Mouse (Mus musculus): ENCODE data around the gene Morn4.
A peak's percentile ranks its signal among the peaks of the same experiment; 100 is the strongest.

The Morn4 gene

GRCm38 (mm10) chr19:42086166-42086565 lies at the start of gene Morn4:
Morn4 (minus strand) TSS chr19:42086357.
- DNase-seq = peak; percentile 62

DNA sequence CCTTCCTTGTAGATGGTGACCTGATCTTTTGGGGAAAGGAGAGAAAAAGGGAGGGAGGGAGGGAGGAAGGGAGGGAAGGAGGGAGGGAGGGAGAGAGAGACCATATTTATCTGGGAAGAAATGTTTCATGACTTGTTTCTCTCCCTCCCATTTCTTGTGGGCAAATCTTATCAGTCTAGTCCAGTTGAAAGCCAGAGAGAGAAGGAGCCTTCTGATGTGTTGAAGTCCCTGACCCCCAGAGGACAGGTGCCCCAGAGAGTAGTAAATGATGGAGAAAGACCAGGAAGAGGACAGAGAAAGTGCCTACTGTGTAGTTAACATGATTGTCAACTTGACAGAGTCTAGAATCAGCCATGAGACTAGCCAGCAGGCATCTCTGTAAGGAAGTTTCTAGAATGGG lies 48.9 kb upstream of the Morn4 start:
- no peak for DNase-seq

DNA sequence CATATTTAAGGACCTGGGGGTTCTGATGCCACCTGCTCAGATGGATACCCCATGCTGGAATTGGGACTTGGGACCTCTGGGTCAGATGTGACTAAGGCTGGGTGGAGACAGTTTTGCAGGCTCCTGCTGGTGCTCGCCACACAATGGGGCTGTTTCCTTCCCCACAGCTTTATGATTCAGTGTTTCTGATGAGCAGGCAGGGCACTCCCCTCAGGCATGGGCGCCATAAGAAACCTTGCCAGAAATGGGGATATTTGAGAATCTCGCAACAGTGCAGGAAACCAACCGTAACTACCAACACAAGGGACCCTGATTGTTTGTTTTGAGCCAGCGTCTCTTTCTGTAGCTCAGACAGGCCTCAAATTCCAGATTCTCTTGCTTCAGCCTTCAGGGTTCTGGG lies 44.9 kb upstream of the Morn4 start:
- DNase-seq = no peak

DNA sequence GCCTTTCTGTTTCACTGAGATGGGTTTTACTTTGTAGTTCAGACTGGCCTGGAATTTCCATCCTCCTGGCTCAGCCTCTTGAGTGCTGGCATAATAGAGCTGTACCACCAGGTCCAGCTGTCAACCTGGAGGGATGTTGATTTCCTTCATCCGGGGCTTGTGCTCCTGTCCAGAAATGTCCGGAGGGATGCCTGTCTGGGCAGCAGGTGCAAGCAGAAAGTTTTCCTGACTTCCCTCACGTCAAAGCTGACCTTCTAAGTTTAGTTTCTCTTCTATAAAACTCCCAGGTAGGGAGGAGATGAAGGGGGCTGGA lies 44.1 kb upstream of the Morn4 start:
- no peak for DNase-seq

- no peak for DNase-seq
Measured at GRCm38 (mm10) chr19:42129509-42130293, 43.5 kb upstream of the Morn4 start.

GRCm38 (mm10) chr19:42128787-42129508 lies 42.8 kb upstream of the Morn4 start, which contains the start of gene Avpi1:
Avpi1 (minus strand) TSS chr19:42129059.
- DNase-seq = peak; percentile 96

DNA sequence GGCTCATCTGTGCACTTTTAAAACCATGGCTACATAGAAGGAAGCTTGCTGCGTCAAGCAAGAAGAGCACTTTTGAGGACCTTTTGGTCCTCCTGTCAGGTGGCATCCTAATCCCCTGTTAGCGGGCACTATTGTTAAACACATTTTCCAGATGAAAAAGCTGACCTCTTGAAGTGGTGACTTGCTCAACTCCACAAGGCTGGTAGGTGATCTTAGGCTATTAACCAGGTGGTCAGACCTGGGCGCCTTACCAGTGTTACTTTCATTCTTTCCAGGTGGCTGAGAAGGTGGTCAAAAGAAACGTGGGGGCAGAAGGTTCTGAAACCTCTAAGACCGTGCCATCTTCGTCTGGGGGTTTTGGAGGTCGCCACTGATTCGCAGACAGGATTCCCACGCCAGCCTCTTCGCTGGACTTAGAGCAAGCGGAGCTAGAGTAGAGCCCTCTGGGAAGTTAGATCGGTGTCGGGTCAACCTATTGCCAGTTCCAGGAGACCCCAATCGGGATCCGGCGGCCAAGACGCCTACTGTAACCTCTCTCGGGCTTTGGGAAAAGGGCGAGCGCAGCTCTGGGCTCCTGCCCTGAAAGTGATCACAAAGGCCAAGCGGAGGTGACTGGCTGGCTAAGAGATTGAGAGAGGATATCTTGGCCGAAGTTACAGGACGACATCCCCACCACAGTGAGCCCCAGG lies 42.0 kb upstream of the Morn4 start:
- DNase-seq = no peak

DNA sequence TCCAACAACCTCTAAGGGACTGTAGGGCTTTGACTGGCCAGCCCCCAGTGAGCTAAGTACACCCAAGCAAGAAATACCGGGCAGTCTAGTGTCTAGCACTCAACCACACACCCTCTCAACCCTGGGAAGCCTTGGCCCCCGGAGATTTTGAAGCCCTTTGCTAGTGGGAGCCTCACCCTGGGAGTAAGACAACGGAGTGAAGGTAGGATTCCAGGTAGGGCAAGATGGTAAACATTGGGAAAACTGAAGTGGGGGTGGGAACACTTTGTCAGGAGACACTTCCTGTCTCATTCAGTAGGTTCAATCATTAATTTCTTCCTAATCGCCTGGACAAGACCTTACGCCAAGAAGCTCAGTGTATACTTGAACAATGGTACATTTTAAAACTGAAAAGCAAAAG lies 40.9 kb upstream of the Morn4 start:
- no peak for DNase-seq

DNA sequence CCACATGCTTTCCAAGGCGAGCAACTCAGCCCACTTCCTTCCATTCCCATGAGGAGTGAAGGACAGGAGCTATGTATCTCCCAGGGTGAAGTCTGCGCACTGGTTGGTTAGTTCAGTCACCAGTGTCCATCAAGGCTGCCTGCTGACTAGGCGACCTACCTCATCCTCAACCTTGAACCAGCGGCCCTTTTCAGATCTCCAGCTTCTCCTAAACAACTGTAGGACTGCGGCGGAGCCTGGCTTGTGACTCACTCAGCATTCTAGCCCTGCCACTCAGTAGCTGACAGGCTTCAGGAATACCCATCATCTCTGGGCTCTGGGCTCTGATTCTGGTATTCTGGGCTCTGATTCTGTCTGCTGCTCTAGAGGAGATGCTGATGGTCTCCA lies 40.1 kb upstream of the Morn4 start:
- no peak for DNase-seq

GRCm38 (mm10) chr19:42125501-42126218 lies 39.5 kb upstream of the Morn4 start:
- no peak for DNase-seq

GRCm38 (mm10) chr19:42124684-42125083 lies 38.5 kb upstream of the Morn4 start:
- DNase-seq = no peak

DNA sequence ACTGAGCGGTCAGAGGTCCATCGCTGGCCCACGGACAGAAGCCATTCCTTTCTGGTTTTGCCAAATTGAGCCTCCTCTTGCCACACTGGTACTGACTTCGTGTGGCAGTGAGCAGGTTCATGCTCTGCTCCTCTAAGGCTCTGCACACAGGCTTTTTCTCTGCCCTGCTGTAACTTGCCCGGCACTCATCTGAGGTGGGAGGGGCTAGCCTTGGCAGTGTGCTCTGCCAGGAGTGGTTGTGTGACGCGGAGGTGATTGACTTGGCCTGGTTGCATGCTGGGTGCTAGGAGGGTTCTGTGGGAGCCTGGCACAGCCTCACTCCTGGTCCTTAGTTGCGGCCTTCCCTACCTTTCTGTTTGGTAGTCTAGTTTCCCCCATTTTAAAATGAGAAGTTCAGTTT lies 34.3 kb upstream of the Morn4 start:
- no peak for DNase-seq

GRCm38 (mm10) chr19:42118596-42118995 lies 32.4 kb upstream of the Morn4 start:
- no peak for DNase-seq

DNA sequence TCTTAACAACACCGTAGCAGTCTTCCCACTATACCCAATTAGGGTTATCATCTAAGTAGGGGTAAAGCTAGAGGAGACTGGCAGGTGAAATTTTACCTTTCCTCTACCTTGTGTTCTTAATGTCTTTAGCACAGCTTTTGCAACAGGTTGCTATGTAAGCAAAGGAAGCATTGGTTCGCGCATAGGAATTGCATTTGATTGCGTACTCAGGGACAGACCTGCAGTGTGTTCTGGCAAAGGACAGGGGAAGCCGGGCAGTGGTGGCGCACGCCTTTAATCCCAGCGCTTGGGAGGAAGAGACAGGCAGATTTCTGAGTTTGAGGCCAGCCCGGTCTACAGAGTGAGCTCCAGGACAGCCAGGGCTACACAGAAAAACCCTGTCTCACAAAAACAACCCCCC lies 32.0 kb upstream of the Morn4 start:
- DNase-seq = no peak

GRCm38 (mm10) chr19:42115783-42116335 lies 29.7 kb upstream of the Morn4 start:
- no peak for DNase-seq

- no peak for DNase-seq
Measured at GRCm38 (mm10) chr19:42104681-42105080, 18.5 kb upstream of the Morn4 start.

- no peak for DNase-seq
Measured at GRCm38 (mm10) chr19:42099406-42099805, 13.2 kb upstream of the Morn4 start.

DNA sequence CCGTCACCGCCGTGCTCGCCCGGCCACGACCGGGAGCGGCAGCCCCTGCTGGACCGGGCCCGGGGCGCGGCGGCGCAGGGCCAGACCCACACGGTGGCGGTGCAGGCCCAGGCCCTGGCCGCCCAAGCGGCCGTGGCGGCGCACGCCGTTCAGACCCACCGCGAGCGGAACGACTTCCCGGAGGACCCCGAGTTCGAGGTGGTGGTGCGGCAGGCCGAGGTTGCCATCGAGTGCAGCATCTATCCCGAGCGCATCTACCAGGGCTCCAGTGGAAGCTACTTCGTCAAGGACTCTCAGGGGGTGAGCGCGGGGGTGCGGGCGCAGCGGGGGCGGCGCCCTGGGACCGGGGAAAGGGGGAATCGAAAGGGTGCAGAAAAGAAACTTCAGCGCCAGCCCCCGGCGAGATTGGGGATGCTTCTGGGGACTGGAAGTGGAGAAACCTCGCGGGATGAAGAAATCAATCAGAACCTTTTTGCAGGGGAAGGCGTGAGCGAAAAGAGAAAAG lies 4.5 kb upstream of the Morn4 start:
- DNase-seq = peak; percentile 67

DNA sequence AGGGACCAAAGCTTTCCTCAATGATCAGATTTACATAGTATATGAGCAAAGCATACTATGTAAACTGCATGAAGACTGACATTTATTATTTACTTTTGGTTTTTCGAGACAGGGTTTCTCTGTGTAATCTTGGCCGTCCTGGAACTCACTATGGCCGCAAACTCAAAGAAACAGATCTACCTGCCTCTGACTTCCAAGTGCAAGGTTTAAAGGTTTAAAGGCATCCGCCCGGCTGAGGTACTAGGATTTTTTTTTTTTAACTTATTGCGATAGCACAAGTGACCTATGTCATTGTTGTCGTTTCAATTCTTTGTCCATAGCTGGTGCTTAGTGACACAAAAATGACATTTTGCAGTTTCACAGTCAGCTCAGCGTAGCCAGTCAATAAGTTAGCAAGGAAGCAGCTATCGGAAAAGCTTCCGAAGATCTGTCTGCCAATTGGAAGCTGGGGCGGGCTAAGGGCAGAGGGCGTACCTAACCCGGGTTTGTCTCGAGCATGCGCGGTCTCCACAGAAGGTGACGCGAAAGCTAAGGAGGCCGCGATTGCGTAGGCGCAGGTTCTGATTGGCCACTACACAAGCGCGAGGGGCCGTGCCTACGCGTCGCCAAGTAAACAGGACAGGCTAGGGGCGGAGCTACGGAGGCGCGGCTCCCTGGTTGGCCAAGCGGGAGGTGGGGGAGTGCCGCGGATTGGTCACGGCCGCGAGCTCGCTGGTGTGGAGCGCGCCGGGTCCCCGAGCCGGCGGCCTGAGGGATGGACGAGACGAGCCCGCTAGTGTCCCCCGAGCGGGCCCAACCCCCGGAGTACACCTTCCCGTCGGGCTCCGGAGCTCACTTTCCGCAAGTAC lies 3.8 kb upstream of the Morn4 start, which contains the start of gene Pi4k2a:
Gene Pi4k2a (plus strand): TSS at position 723 of the 848 bp plus-strand sequence.
- peak; percentile 98 for DNase-seq

GRCm38 (mm10) chr19:42089103-42089747 lies 3.1 kb upstream of the Morn4 start:
- peak; percentile 81 for DNase-seq

GRCm38 (mm10) chr19:42085690-42086089 lies 467 bp downstream of the Morn4 start:
- no peak for DNase-seq
